Mouse (Mus musculus): ENCODE measurements at regions not wholly inside any gene's neighbourhood (a gene's known extent, or its start where the extent isn't known, plus 50 kb on each side); places are given as distances from the start of the nearest gene placed in this dataset.

DNA sequence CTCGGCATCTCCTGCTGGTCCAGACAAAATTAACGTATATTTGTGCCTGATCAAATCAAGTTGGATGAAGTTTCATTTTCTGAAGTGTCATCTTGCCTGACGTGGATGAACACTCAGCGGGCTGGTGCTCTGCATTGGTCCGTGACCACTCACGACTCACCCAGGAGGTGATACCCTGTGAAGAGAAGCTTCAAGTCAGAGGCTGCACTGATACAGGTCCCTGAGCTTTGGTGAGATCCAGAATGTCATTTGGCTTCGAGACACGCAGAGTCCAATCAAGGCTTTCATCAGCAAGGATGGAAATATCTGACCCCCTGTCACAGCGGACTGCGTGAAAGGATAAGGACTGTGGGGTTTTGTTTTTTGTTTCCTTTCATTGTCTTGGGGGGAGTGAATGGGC lies 90.4 kb downstream of the Kcnrg start:
- TF ChIP-seq POLR2A (IDR thresholded peaks at IDR 0.05; ENCODE audit: low read depth, low read length) (no peak), CTCF (conservative IDR thresholded peaks at IDR 0.05 in 1 of 2, IDR thresholded peaks at IDR 0.05 in 1 of 2; ENCODE audit: low read depth in 2 of 2, low read length in 2 of 2) (no peak), ETS1 (conservative IDR thresholded peaks at IDR 0.05; ENCODE audit: low read depth, low read length) (no peak), MAZ (IDR thresholded peaks at IDR 0.05; ENCODE audit: low read depth, low read length) (no peak), ZKSCAN1 (IDR thresholded peaks at IDR 0.05; ENCODE audit: borderline replicate concordance, low read depth, low read length) (no peak)

Measured in CH12.LX (cell line).